Mouse (Mus musculus): ENCODE data around the gene St6galnac6. TPM values are rescaled to one million over a fixed set of nuclear protein-coding genes. Genes with fewer than 3 reads are reported as not detected.
A peak's percentile ranks its signal among the peaks of the same experiment; 100 is the strongest.

Gene St6galnac6
- 8.5 and 9.3 TPM in 2 replicates for polyA plus RNA-seq (2014; fragmentation: Nextera tagmentation; extraction: Ambion mirVana)

- Histone ChIP-seq H3K27me3 (ENCODE audit: control insufficient read depth, insufficient read depth, low read length) (no peaks in the 10 kb centered on the region), H3K4me3 (replicated peaks; ENCODE audit: low read length) (no peak within 1 kb of the TSS), H3K27ac (no peak within 1 kb of the TSS), H3K9me3 (ENCODE audit: control insufficient read depth, low read length) (no peaks in the 10 kb centered on the region), H3K36me3 (replicated peaks; ENCODE audit: control insufficient read depth, insufficient read depth) (peaks cover 13% of the 10 kb centered on the region), H3K4me1 (replicated peaks; ENCODE audit: control insufficient read depth, insufficient read depth, low read length) (no peaks in the 10 kb centered on the region), H3K9ac (no peak within 1 kb of the TSS), H3K4me2 (replicated peaks) (no peak within 1 kb of the TSS)
- ATAC-seq (ENCODE audit: low FRiP score), result no peak
- DNase-seq (ENCODE audit: low spot score), result no peak
- 89% methylated on average over 3 of the region's 3 CpGs for whole genome bisulfite sequencing
These were observed at the start of gene St6galnac6 for GRCm38 (mm10) chr2:32599409-32599808. Gene St6galnac6 (plus strand): TSS chr2:32599709.

- Histone ChIP-seq H3K4me2 (replicated peaks) (no peak overlapping the region), H3K4me3 (replicated peaks; ENCODE audit: low read length) (no peak overlapping the region), H3K27me3 (ENCODE audit: control insufficient read depth, insufficient read depth, low read length) (no peaks in the 10 kb centered on the region), H3K36me3 (replicated peaks; ENCODE audit: control insufficient read depth, insufficient read depth) (no peaks in the 10 kb centered on the region), H3K4me1 (replicated peaks; ENCODE audit: control insufficient read depth, insufficient read depth, low read length) (no peaks in the 10 kb centered on the region; the same call in 1 of the 2 replicates), H3K27ac (no peak overlapping the region), H3K9me3 (ENCODE audit: control insufficient read depth, low read length) (no peaks in the 10 kb centered on the region), H3K9ac (no peak overlapping the region)
- no peak for ATAC-seq (ENCODE audit: low FRiP score)
- no peak for DNase-seq (ENCODE audit: low spot score)
- 74% methylated on average over 6 of the region's 6 CpGs for WGBS
These were observed 49.7 kb upstream of the St6galnac6 start for GRCm38 (mm10) chr2:32549764-32550163.

GRCm38 (mm10) chr2:32551236-32551635 is 48.3 kb upstream of the St6galnac6 start:
- DNase-seq (ENCODE audit: low spot score) (no peak), ATAC-seq (ENCODE audit: low FRiP score) (no peak)
- WGBS, result 86% methylated on average over 5 of the region's 5 CpGs
- H3K4me3 ChIP-seq (replicated peaks; ENCODE audit: low read length), result no peak overlapping the region
- no peak overlapping the region for H3K27ac ChIP-seq
- no peaks in the 10 kb centered on the region for H3K36me3 ChIP-seq (replicated peaks; ENCODE audit: control insufficient read depth, insufficient read depth)
- no peak overlapping the region for H3K4me2 ChIP-seq (replicated peaks)
- no peak overlapping the region for H3K9ac ChIP-seq
- peaks cover 10% of the 10 kb centered on the region for H3K4me1 ChIP-seq (replicated peaks; ENCODE audit: control insufficient read depth, insufficient read depth, low read length)
- H3K27me3 ChIP-seq (ENCODE audit: control insufficient read depth, insufficient read depth, low read length), result no peaks in the 10 kb centered on the region
- no peaks in the 10 kb centered on the region for H3K9me3 ChIP-seq (ENCODE audit: control insufficient read depth, low read length)

GRCm38 (mm10) chr2:32553592-32554148 is 45.8 kb upstream of the St6galnac6 start:
- H3K27me3 ChIP-seq (ENCODE audit: control insufficient read depth, insufficient read depth, low read length), result no peaks in the 10 kb centered on the region
- ATAC-seq (ENCODE audit: low FRiP score), result no peak
- no peak overlapping the region for H3K4me2 ChIP-seq (replicated peaks)
- 80% methylated on average over 7 of the region's 7 CpGs for WGBS
- DNase-seq (ENCODE audit: low spot score), result no peak
- H3K27ac ChIP-seq, result no peak overlapping the region
- H3K36me3 ChIP-seq (replicated peaks; ENCODE audit: control insufficient read depth, insufficient read depth), result no peaks in the 10 kb centered on the region
- H3K4me3 ChIP-seq (replicated peaks; ENCODE audit: low read length), result no peak overlapping the region
- peaks cover 19% of the 10 kb centered on the region for H3K4me1 ChIP-seq (replicated peaks; ENCODE audit: control insufficient read depth, insufficient read depth, low read length)
- H3K9me3 ChIP-seq (ENCODE audit: control insufficient read depth, low read length), result no peaks in the 10 kb centered on the region
- no peak overlapping the region for H3K9ac ChIP-seq

GRCm38 (mm10) chr2:32555484-32555883 is 44.0 kb upstream of the St6galnac6 start:
- DNase-seq (ENCODE audit: low spot score) (no peak), ATAC-seq (ENCODE audit: low FRiP score) (no peak)
- no peak overlapping the region for H3K9ac ChIP-seq
- 32% methylated on average over 4 of the region's 4 CpGs for WGBS
- H3K36me3 ChIP-seq (replicated peaks; ENCODE audit: control insufficient read depth, insufficient read depth), result peaks cover 7% of the 10 kb centered on the region; the same call in 1 of the 2 replicates
- H3K4me3 ChIP-seq (replicated peaks; ENCODE audit: low read length), result no peak overlapping the region
- H3K4me1 ChIP-seq (replicated peaks; ENCODE audit: control insufficient read depth, insufficient read depth, low read length), result peaks cover 34% of the 10 kb centered on the region
- no peaks in the 10 kb centered on the region for H3K9me3 ChIP-seq (ENCODE audit: control insufficient read depth, low read length)
- H3K27ac ChIP-seq, result 0 out of 2 replicates have a peak overlapping the region, but pooled peaks have one; percentile 1
- no peak overlapping the region for H3K4me2 ChIP-seq (replicated peaks)
- no peaks in the 10 kb centered on the region for H3K27me3 ChIP-seq (ENCODE audit: control insufficient read depth, insufficient read depth, low read length)

- 0 out of 2 replicates have a peak overlapping the region, but pooled peaks have one; percentile 1 for H3K27ac ChIP-seq
- ATAC-seq (ENCODE audit: low FRiP score), result no peak
These were observed 43.5 kb upstream of the St6galnac6 start for GRCm38 (mm10) chr2:32556019-32556418.

GRCm38 (mm10) chr2:32559570-32559969 is 39.9 kb upstream of the St6galnac6 start:
- Histone ChIP-seq H3K36me3 (replicated peaks; ENCODE audit: control insufficient read depth, insufficient read depth) (peaks cover 25% of the 10 kb centered on the region), H3K4me3 (replicated peaks; ENCODE audit: low read length) (no peak overlapping the region), H3K27me3 (ENCODE audit: control insufficient read depth, insufficient read depth, low read length) (no peaks in the 10 kb centered on the region), H3K4me2 (replicated peaks) (peak overlapping the region; percentile 17), H3K9me3 (ENCODE audit: control insufficient read depth, low read length) (no peaks in the 10 kb centered on the region), H3K4me1 (replicated peaks; ENCODE audit: control insufficient read depth, insufficient read depth, low read length) (peaks cover 34% of the 10 kb centered on the region), H3K9ac (peak overlapping the region; percentile 36; the same call in 1 of the 2 replicates), H3K27ac (peak overlapping the region; percentile 80)
- ATAC-seq (ENCODE audit: low FRiP score), result peak; percentile 82; the same call in 1 of the 2 replicates
- no peak for DNase-seq (ENCODE audit: low spot score)
- WGBS, result 4% methylated on average over 5 of the region's 5 CpGs

More at GRCm38 (mm10) chr2:32556019-32556418, 43.5 kb upstream of the St6galnac6 start:
- 67% methylated on average over 7 of the region's 7 CpGs for whole genome bisulfite sequencing
- Histone ChIP-seq H3K27me3 (ENCODE audit: control insufficient read depth, insufficient read depth, low read length) (no peaks in the 10 kb centered on the region), H3K4me2 (replicated peaks) (no peak overlapping the region), H3K4me1 (replicated peaks; ENCODE audit: control insufficient read depth, insufficient read depth, low read length) (peaks cover 34% of the 10 kb centered on the region), H3K4me3 (replicated peaks; ENCODE audit: low read length) (no peak overlapping the region), H3K36me3 (replicated peaks; ENCODE audit: control insufficient read depth, insufficient read depth) (peaks cover 7% of the 10 kb centered on the region; the same call in 1 of the 2 replicates), H3K9ac (peak overlapping the region; percentile 28; the same call in 1 of the 2 replicates), H3K9me3 (ENCODE audit: control insufficient read depth, low read length) (no peaks in the 10 kb centered on the region)
- no peak for DNase-seq (ENCODE audit: low spot score)

- Histone ChIP-seq H3K9me3 (ENCODE audit: control insufficient read depth, low read length) (no peaks in the 10 kb centered on the region), H3K4me3 (replicated peaks; ENCODE audit: low read length) (no peak overlapping the region), H3K27me3 (ENCODE audit: control insufficient read depth, insufficient read depth, low read length) (no peaks in the 10 kb centered on the region), H3K36me3 (replicated peaks; ENCODE audit: control insufficient read depth, insufficient read depth) (peaks cover 54% of the 10 kb centered on the region), H3K4me1 (replicated peaks; ENCODE audit: control insufficient read depth, insufficient read depth, low read length) (peaks cover 5% of the 10 kb centered on the region), H3K27ac (no peak overlapping the region), H3K4me2 (replicated peaks) (no peak overlapping the region), H3K9ac (no peak overlapping the region)
- 47% methylated on average over 4 of the region's 4 CpGs for WGBS
- no peak for ATAC-seq (ENCODE audit: low FRiP score)
- DNase-seq (ENCODE audit: low spot score), result peak; percentile 84
These were observed 32.9 kb upstream of the St6galnac6 start for GRCm38 (mm10) chr2:32566536-32567063.

- DNase-seq (ENCODE audit: low spot score) (no peak), ATAC-seq (ENCODE audit: low FRiP score) (no peak)
- Histone ChIP-seq H3K4me1 (replicated peaks; ENCODE audit: control insufficient read depth, insufficient read depth, low read length) (peaks cover 8% of the 10 kb centered on the region), H3K27ac (no peak overlapping the region), H3K4me2 (replicated peaks) (no peak overlapping the region), H3K27me3 (ENCODE audit: control insufficient read depth, insufficient read depth, low read length) (no peaks in the 10 kb centered on the region), H3K4me3 (replicated peaks; ENCODE audit: low read length) (no peak overlapping the region), H3K9me3 (ENCODE audit: control insufficient read depth, low read length) (no peaks in the 10 kb centered on the region), H3K36me3 (replicated peaks; ENCODE audit: control insufficient read depth, insufficient read depth) (peaks cover 54% of the 10 kb centered on the region), H3K9ac (no peak overlapping the region)
- WGBS, result 71% methylated on average over 5 of the region's 5 CpGs
These were observed 31.4 kb upstream of the St6galnac6 start for GRCm38 (mm10) chr2:32568149-32568548.

All from hindbrain, embryonic 14.5 days (tissue).